Mouse (Mus musculus): ENCODE data around the gene H13. TPM values are rescaled to one million over a fixed set of nuclear protein-coding genes. Genes with fewer than 3 reads are reported as not detected.
A peak's percentile ranks its signal among the peaks of the same experiment; 100 is the strongest.

H13 gene
- polyA plus RNA-seq (2012; fragmentation: generic; extraction: Trizol) = 136 TPM
- long read RNA-seq, experiment 1, full-length matches to known transcripts = 268 of 344 reads
- long read RNA-seq, experiment 1, partial matches to known transcripts = 45 of 344 reads
- long read RNA-seq, experiment 1, other reads (novel, unspliced or antisense) = 31 of 344 reads
- long read RNA-seq, experiment 2, full-length matches to known transcripts = 870 of 936 reads
- long read RNA-seq, experiment 2, partial matches to known transcripts = 6 of 936 reads
- long read RNA-seq, experiment 2, other reads (novel, unspliced or antisense) = 60 of 936 reads

- Histone ChIP-seq H3K27me3 (ENCODE audit: control insufficient read depth, insufficient read depth, insufficient read length) (no peaks in the 10 kb centered on the region), H3K4me3 (ENCODE audit: insufficient read depth, poor library complexity, severe bottlenecking) (peak within 1 kb of the TSS; percentile 97), H3K79me3 (ENCODE audit: low read depth) (peaks cover 47% of the 10 kb centered on the region), H3K79me2 (ENCODE audit: control insufficient read depth, insufficient read depth) (peaks cover 51% of the 10 kb centered on the region), H3K36me3 (ENCODE audit: control insufficient read depth, insufficient read depth) (peaks cover 27% of the 10 kb centered on the region), H3ac (ENCODE audit: control insufficient read depth, insufficient read length, low read depth) (peak within 1 kb of the TSS; percentile 79)
- peak; percentile 94 for TF ChIP-seq MAX (IDR thresholded peaks at IDR 0.05)
- peak; percentile 96 for TF ChIP-seq CTCF (IDR thresholded peaks at IDR 0.05; ENCODE audit: control insufficient read depth, insufficient read depth, insufficient read length)
- TF ChIP-seq MYOD1 (IDR thresholded peaks at IDR 0.05; ENCODE audit: control insufficient read depth, insufficient read length, low read depth) = no peak
- TF ChIP-seq MYOG (IDR thresholded peaks at IDR 0.05; ENCODE audit: control insufficient read depth, extremely low read depth, insufficient read length) = no peak
- TF ChIP-seq USF1 (IDR thresholded peaks at IDR 0.05; ENCODE audit: low read depth) = no peak
- TF ChIP-seq CEBPB (IDR thresholded peaks at IDR 0.05; ENCODE audit: low read depth) = no peak
- no peak for TF ChIP-seq FOSL1 (IDR thresholded peaks at IDR 0.05; ENCODE audit: insufficient read depth, low read length, poor library complexity, severe bottlenecking)
Observed at GRCm38 (mm10) chr2:152669256-152669638, at the start of gene H13. TSS of gene H13 (plus strand) at chr2:152669461.

DNA sequence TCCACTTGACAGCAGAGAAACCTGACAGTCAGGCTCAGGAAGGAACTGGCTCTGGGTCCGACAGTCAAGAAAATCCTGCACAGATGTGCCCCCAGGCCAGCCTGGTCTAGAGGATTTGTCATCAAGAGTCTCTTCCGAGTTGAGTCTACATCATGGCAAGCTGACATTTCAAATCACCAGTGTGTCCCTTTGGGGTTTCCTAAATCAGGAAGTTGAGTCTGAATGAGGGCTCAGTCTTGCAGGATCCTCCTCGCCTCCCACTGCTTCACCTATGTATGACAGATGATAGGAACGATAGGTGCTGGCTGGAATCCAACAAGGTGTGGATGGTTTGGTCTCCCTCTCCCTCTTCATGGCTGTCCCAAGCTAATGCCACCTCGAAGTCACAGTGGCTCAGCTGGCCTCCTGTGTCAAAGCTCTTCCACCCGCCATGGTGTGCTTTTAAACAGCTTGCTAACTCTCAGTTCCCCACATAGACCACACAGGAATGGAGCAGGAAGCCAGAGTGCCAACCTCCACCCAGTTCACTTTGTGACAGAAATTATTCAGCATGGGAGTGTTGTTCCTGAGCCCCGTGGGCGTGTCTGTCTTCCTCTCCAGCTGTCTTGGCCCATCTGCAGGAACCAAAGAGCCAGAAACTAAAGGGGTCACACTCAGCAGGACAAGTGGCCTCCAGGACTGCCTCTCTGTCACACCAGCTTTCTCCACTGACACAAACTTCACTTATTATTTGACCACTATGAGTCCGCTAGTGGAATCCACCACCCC lies 48.7 kb upstream of the H13 start:
- no peaks in the 10 kb centered on the region for H3K79me2 ChIP-seq (ENCODE audit: control insufficient read depth, insufficient read depth)
- H3ac ChIP-seq (ENCODE audit: control insufficient read depth, insufficient read length, low read depth) = no peak overlapping the region
- H3K36me3 ChIP-seq (ENCODE audit: control insufficient read depth, insufficient read depth) = no peaks in the 10 kb centered on the region

GRCm38 (mm10) chr2:152622151-152622550 lies 47.1 kb upstream of the H13 start:
- Histone ChIP-seq H3K36me3 (ENCODE audit: control insufficient read depth, insufficient read depth) (no peaks in the 10 kb centered on the region), H3K79me2 (ENCODE audit: control insufficient read depth, insufficient read depth) (peaks cover 5% of the 10 kb centered on the region), H3K27me3 (ENCODE audit: control insufficient read depth, insufficient read depth, insufficient read length) (no peaks in the 10 kb centered on the region), H3ac (ENCODE audit: control insufficient read depth, insufficient read length, low read depth) (no peak overlapping the region), H3K4me3 (ENCODE audit: insufficient read depth, poor library complexity, severe bottlenecking) (no peak overlapping the region), H3K79me3 (ENCODE audit: low read depth) (no peaks in the 10 kb centered on the region)
- no peak for TF ChIP-seq FOSL1 (IDR thresholded peaks at IDR 0.05; ENCODE audit: insufficient read depth, low read length, poor library complexity, severe bottlenecking)
- no peak for TF ChIP-seq USF1 (IDR thresholded peaks at IDR 0.05; ENCODE audit: low read depth)

More for the DNA sequence above, 48.7 kb upstream of the H13 start:
- Histone ChIP-seq H3K4me3 (ENCODE audit: insufficient read depth, poor library complexity, severe bottlenecking) (no peak overlapping the region), H3K27me3 (ENCODE audit: control insufficient read depth, insufficient read depth, insufficient read length) (no peaks in the 10 kb centered on the region), H3K79me3 (ENCODE audit: low read depth) (no peaks in the 10 kb centered on the region)
- TF ChIP-seq MYOD1 (IDR thresholded peaks at IDR 0.05; ENCODE audit: control insufficient read depth, insufficient read length, low read depth) (peak; percentile 80), FOSL1 (IDR thresholded peaks at IDR 0.05; ENCODE audit: insufficient read depth, low read length, poor library complexity, severe bottlenecking) (no peak), CTCF (IDR thresholded peaks at IDR 0.05; ENCODE audit: control insufficient read depth, insufficient read depth, insufficient read length) (no peak), MAX (IDR thresholded peaks at IDR 0.05) (no peak), MYOG (IDR thresholded peaks at IDR 0.05; ENCODE audit: control insufficient read depth, extremely low read depth, insufficient read length) (no peak), USF1 (IDR thresholded peaks at IDR 0.05; ENCODE audit: low read depth) (no peak), CEBPB (IDR thresholded peaks at IDR 0.05; ENCODE audit: low read depth) (no peak)

DNA sequence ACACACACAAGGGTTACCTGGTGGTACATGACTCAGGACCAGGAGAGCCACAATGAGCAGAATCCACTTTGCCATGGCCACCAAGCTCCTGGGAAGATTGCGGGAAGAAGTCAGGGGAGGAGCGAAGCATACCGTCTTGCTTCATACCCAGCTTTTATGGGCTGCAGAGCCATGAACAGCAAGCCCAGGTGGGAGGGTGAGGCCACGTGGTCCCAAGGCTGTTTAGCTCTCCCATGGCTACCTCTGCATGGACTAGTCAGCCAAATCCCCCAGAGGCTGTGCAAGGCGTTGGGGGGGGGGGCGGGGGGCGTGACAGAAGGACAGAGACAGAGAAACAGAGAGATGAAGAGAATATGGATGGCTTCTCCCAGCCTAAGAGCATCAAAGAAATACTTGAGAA lies 46.3 kb upstream of the H13 start, which contains the start of gene Defb25:
Defb25 (minus strand) TSS at position 101 of the 400 bp plus-strand sequence.
- H3ac ChIP-seq (ENCODE audit: control insufficient read depth, insufficient read length, low read depth) = no peak within 1 kb of the TSS
- peaks cover 13% of the 10 kb centered on the region for H3K79me2 ChIP-seq (ENCODE audit: control insufficient read depth, insufficient read depth)
- no peaks in the 10 kb centered on the region for H3K27me3 ChIP-seq (ENCODE audit: control insufficient read depth, insufficient read depth, insufficient read length)
- no peak for TF ChIP-seq CTCF (IDR thresholded peaks at IDR 0.05; ENCODE audit: control insufficient read depth, insufficient read depth, insufficient read length)
- no peak for TF ChIP-seq MAX (IDR thresholded peaks at IDR 0.05)
- no peak for TF ChIP-seq MYOD1 (IDR thresholded peaks at IDR 0.05; ENCODE audit: control insufficient read depth, insufficient read length, low read depth)
- no peak for TF ChIP-seq FOSL1 (IDR thresholded peaks at IDR 0.05; ENCODE audit: insufficient read depth, low read length, poor library complexity, severe bottlenecking)
- TF ChIP-seq USF1 (IDR thresholded peaks at IDR 0.05; ENCODE audit: low read depth) = no peak
- no peak for TF ChIP-seq CEBPB (IDR thresholded peaks at IDR 0.05; ENCODE audit: low read depth)
- TF ChIP-seq MYOG (IDR thresholded peaks at IDR 0.05; ENCODE audit: control insufficient read depth, extremely low read depth, insufficient read length) = no peak
- H3K4me3 ChIP-seq (ENCODE audit: insufficient read depth, poor library complexity, severe bottlenecking) = no peak within 1 kb of the TSS
- no peaks in the 10 kb centered on the region for H3K36me3 ChIP-seq (ENCODE audit: control insufficient read depth, insufficient read depth)
- peaks cover 4% of the 10 kb centered on the region for H3K79me3 ChIP-seq (ENCODE audit: low read depth)

- H3ac ChIP-seq (ENCODE audit: control insufficient read depth, insufficient read length, low read depth) = no peak overlapping the region
- peaks cover 25% of the 10 kb centered on the region for H3K79me2 ChIP-seq (ENCODE audit: control insufficient read depth, insufficient read depth)
- H3K4me3 ChIP-seq (ENCODE audit: insufficient read depth, poor library complexity, severe bottlenecking) = no peak overlapping the region
- H3K79me3 ChIP-seq (ENCODE audit: low read depth) = peaks cover 9% of the 10 kb centered on the region
- H3K36me3 ChIP-seq (ENCODE audit: control insufficient read depth, insufficient read depth) = peaks cover 9% of the 10 kb centered on the region
- no peaks in the 10 kb centered on the region for H3K27me3 ChIP-seq (ENCODE audit: control insufficient read depth, insufficient read depth, insufficient read length)
- TF ChIP-seq CEBPB (IDR thresholded peaks at IDR 0.05; ENCODE audit: low read depth) (no peak), FOSL1 (IDR thresholded peaks at IDR 0.05; ENCODE audit: insufficient read depth, low read length, poor library complexity, severe bottlenecking) (no peak), MYOG (IDR thresholded peaks at IDR 0.05; ENCODE audit: control insufficient read depth, extremely low read depth, insufficient read length) (no peak), USF1 (IDR thresholded peaks at IDR 0.05; ENCODE audit: low read depth) (no peak), MAX (IDR thresholded peaks at IDR 0.05) (no peak), MYOD1 (IDR thresholded peaks at IDR 0.05; ENCODE audit: control insufficient read depth, insufficient read length, low read depth) (no peak), CTCF (IDR thresholded peaks at IDR 0.05; ENCODE audit: control insufficient read depth, insufficient read depth, insufficient read length) (no peak)
Observed at GRCm38 (mm10) chr2:152624566-152624965, 44.7 kb upstream of the H13 start.

Data from C2C12 (cell line).